Mouse (Mus musculus) E14TG2a.4 (cell line): ENCODE measurements around the gene Tapbpl.

ENCODE experiments used
- CTCF ChIP-seq: conservative IDR thresholded peaks from 2 replicates; pipeline ENCODE4 v1.5.1; 2014; ENCODE audit warnings: low read length
- POU5F1 ChIP-seq: IDR thresholded peaks from 2 replicates; pipeline ENCODE4 v1.6.1; 2014; ENCODE audit warnings: low read length, borderline replicate concordance

DNA sequence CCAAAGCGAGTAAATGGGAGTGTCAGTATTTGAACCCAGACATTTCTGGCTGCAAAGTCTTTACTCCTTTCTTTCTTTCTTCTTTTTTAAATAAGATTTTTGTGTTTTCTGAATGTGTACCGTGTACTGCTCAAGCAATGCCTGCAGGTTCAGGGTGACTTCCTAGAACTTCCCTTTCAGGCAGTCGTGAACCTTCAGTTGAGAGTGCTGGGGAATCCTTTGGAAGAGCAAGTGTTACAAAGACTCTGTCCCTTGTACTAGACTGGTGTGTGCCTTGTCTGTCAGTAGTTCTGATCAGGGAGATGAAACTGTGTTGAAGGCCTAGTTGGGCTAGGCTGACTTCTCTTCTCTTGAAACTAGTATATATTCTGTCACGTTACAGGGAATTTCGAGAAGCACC, 38.8 kb downstream of the Tapbpl start:
- TF ChIP-seq CTCF (no peak), POU5F1 (no peak)
